Mouse (Mus musculus) lung, postnatal 10 days (tissue): ENCODE measurements at regions not wholly inside any gene's neighbourhood (a gene's known extent, or its start where the extent isn't known, plus 50 kb on each side); places are given as distances from the start of the nearest gene placed in this dataset.
A peak's percentile ranks its signal among the peaks of the same experiment; 100 is the strongest.

Experiments
- DNase-seq: peaks from one replicate; pipeline ENCODE4 v3.0.0; 2021

- DNase-seq = peak; percentile 6
Measured at GRCm38 (mm10) chrX:106766812-106767211, 73.6 kb downstream of the Rtl3 start.
